ENCODE assay signal across 8 mouse cellular contexts in genomic region chr15:81448463-81448862, GRCm38 (mm10). TPM values are rescaled to one million over a fixed set of nuclear protein-coding genes. Genes with fewer than 3 reads are reported as not detected.
DNase-seq lines count a peak whose midpoint lies in the region; ATAC-seq and TF ChIP-seq lines count a peak whose summit lies in the region.

No protein-coding gene starts in this region.

- no peaks in the 10 kb centered on the region for H3K27me3 ChIP-seq in lung, postnatal 0 days (replicated peaks; ENCODE audit: insufficient read depth, low read length)

- H3K4me2 ChIP-seq in lung, postnatal 0 days (replicated peaks; ENCODE audit: low read depth, low read length) = no peak overlapping the region

- no peak for TF ChIP-seq EP300 in lung, postnatal 0 days (IDR thresholded peaks at IDR 0.05)

- no peaks in the 10 kb centered on the region for H3K9me3 ChIP-seq in lung, postnatal 0 days (ENCODE audit: low read length)

- WGBS in lung, postnatal 0 days = 48% methylated on average over 3 of the region's 3 CpGs

- peak; percentile 73 for ATAC-seq in CD4-positive, CD25-positive, alpha-beta regulatory T cell, adult 4 months
- peak; percentile 70 for ATAC-seq in lung, postnatal 0 days

- H3K4me3 ChIP-seq in lung, postnatal 0 days (ENCODE audit: low read depth, low read length) = no peak overlapping the region

- H3K9ac ChIP-seq in lung, postnatal 0 days (replicated peaks; ENCODE audit: low read depth) = no peak overlapping the region

- H3K4me1 ChIP-seq in lung, postnatal 0 days (ENCODE audit: insufficient read depth, low read depth, low read length) = no peaks in the 10 kb centered on the region

- peak; percentile 92 for TF ChIP-seq CTCF in lung, postnatal 0 days (IDR thresholded peaks at IDR 0.05)

- H3K36me3 ChIP-seq in lung, postnatal 0 days (ENCODE audit: insufficient read depth, low read length) = peaks cover 11% of the 10 kb centered on the region

- DNase-seq in 3T3-L1 (ENCODE audit: low read depth, low spot score) = peak; percentile 88
- DNase-seq in cerebellum, adult 11 months = peak; percentile 41
- DNase-seq in frontal cortex, adult 2 months (ENCODE audit: extremely low spot score in 1 of 2, low spot score in 1 of 2) = peak; percentile 33 to 92
- DNase-seq in kidney, postnatal 36 days = peak; percentile 76 to 79
- DNase-seq in lung, postnatal 0 days (ENCODE audit: low spot score) = peak; percentile 85
- DNase-seq in retina, postnatal 7 days (ENCODE audit: low read depth, low spot score) = peak; percentile 85
- no peak for DNase-seq in ovary, adult 18-20 months (ENCODE audit: low spot score)

- no peak overlapping the region for H3K27ac ChIP-seq in lung, postnatal 0 days (ENCODE audit: low read length)

RNA-seq across cellular contexts. Expression of gene Rbx1, which starts 17.6 kb away (rescaled TPM):
- 100 to 1,000 TPM; 269 to 371 TPM for polyA plus RNA-seq in CD4-positive, CD25-positive, alpha-beta regulatory T cell, adult 4 months (2017; shearing (Covaris generic))
- polyA plus RNA-seq in frontal cortex, adult 2 months (2012; rRNA removed) = 182 and 193 TPM in 2 replicates
- 419 and 465 TPM in 2 replicates for polyA plus RNA-seq in lung, postnatal 0 days (2015; fragmentation: Nextera tagmentation; extraction: Ambion mirVana)

RNA-seq across cellular contexts. Expression of gene Dnajb7, which starts 40.4 kb away (rescaled TPM):
- 1 to 10 TPM; 3.2 to 4.3 TPM for polyA plus RNA-seq in CD4-positive, CD25-positive, alpha-beta regulatory T cell, adult 4 months (2017; shearing (Covaris generic))
- polyA plus RNA-seq in frontal cortex, adult 2 months (2012; rRNA removed) = 0.10 TPM in 1 of 2 replicates, not detected in the other
- 0.53 and 0.81 TPM in 2 replicates for polyA plus RNA-seq in lung, postnatal 0 days (2015; fragmentation: Nextera tagmentation; extraction: Ambion mirVana)

RNA-seq across cellular contexts. Expression of gene Xpnpep3, which starts 48.5 kb away (rescaled TPM):
- 10 to 100 TPM in 1 of 2 experiments, 1 to 10 TPM in 1; 8.3 to 13.1 TPM for polyA plus RNA-seq in CD4-positive, CD25-positive, alpha-beta regulatory T cell, adult 4 months (2017; shearing (Covaris generic))
- polyA plus RNA-seq in frontal cortex, adult 2 months (2012; rRNA removed) = 8.5 and 10.1 TPM in 2 replicates
- 4.8 and 6.3 TPM in 2 replicates for polyA plus RNA-seq in lung, postnatal 0 days (2015; fragmentation: Nextera tagmentation; extraction: Ambion mirVana)

RNA-seq across cellular contexts. Expression of gene St13, which starts 48.6 kb away (rescaled TPM):
- 100 to 1,000 TPM; 177 to 187 TPM for polyA plus RNA-seq in CD4-positive, CD25-positive, alpha-beta regulatory T cell, adult 4 months (2017; shearing (Covaris generic))
- 98.0 and 118 TPM in 2 replicates for polyA plus RNA-seq in frontal cortex, adult 2 months (2012; rRNA removed)
- polyA plus RNA-seq in lung, postnatal 0 days (2015; fragmentation: Nextera tagmentation; extraction: Ambion mirVana) = 87.1 and 99.2 TPM in 2 replicates
